12 mouse cellular contexts compared by ENCODE assay signal in genomic region chr7:16149241-16149640, GRCm38 (mm10). TPM values are rescaled to one million over a fixed set of nuclear protein-coding genes. Genes with fewer than 3 reads are reported as not detected.
DNase-seq lines count a peak whose midpoint lies in the region; ATAC-seq and TF ChIP-seq lines count a peak whose summit lies in the region.
"Had no signal": no experiment of that assay in that cellular context is flagged by ENCODE, and none has a peak within 500 bp of the region (broad histone marks: within the 10 kb centered on the region; RNA-seq: fewer than 3 reads in every experiment).

No protein-coding gene starts in this region.

- H3K4me3 ChIP-seq in cerebellum, adult 2 months (replicated peaks; ENCODE audit: insufficient read depth, low read depth, low read length): no peak overlapping the region
- H3K4me3 ChIP-seq in lung, adult 2 months (replicated peaks; ENCODE audit: extremely low read depth, low read depth, low read length): no peak overlapping the region
- H3K4me3 ChIP-seq: heart, embryonic 13.5 days; neural tube, embryonic 12.5 days had no signal

- DNase-seq in cerebellum, postnatal 4 days (ENCODE audit: low spot score in 2 of 2): no peak
- DNase-seq in cerebellum, adult 2 months: peak; percentile 92 to 98
- DNase-seq in left cerebral cortex, postnatal 25 days (ENCODE audit: low spot score in 2 of 2): peak; percentile 86 to 98
- DNase-seq in thymus, postnatal 25 days: no peak
- no peak for DNase-seq in lung, adult 2 months
- DNase-seq: kidney, adult 18-20 months had no signal

- peak overlapping the region; percentile 82 for H3K27ac ChIP-seq in cerebellum, adult 2 months (ENCODE audit: insufficient read depth, low read length)
- H3K27ac ChIP-seq: heart, embryonic 13.5 days; neural tube, embryonic 12.5 days had no signal

- no peak for TF ChIP-seq POLR2A in cerebellum, adult 2 months (IDR thresholded peaks at IDR 0.05; ENCODE audit: borderline replicate concordance, insufficient read depth, low read length)
- no peak for TF ChIP-seq POLR2A in lung, adult 2 months (IDR thresholded peaks at IDR 0.05; ENCODE audit: borderline replicate concordance, extremely low read depth, low read depth, low read length)

- intact Hi-C loops in left cerebral cortex, postnatal 25 days (cut with DNase I): loop anchor here (1.0 kb wide), 2 partner anchors 19 to 46 kb away; no protein-coding TSS in a partner anchor

- no peak for TF ChIP-seq CTCF in cerebellum, adult 2 months (IDR thresholded peaks at IDR 0.05; ENCODE audit: borderline replicate concordance, insufficient read depth, low read depth, low read length)
- no peak for TF ChIP-seq CTCF in lung, adult 2 months (IDR thresholded peaks at IDR 0.05; ENCODE audit: insufficient read depth, low read length)

- ATAC-seq in cerebellum, adult (ENCODE audit: insufficient number of reproducible peaks, low FRiP score, low TSS enrichment): peak; percentile 86
- ATAC-seq in granulocyte monocyte progenitor cell, adult 5-6 weeks (replicated peaks; ENCODE audit: poor library complexity, severe bottlenecking): 0 out of 2 replicates have a peak, but pooled peaks have one; percentile 17
- ATAC-seq in erythroid progenitor cell, adult 5-6 weeks (replicated peaks; ENCODE audit: low FRiP score, poor library complexity, severe bottlenecking): no peak
- ATAC-seq: Patski had no signal

- 15% methylated on average over 5 of the region's 5 CpGs for WGBS in cerebellum, adult 2 months
- WGBS in lung, adult 2 months: 49% methylated on average over 5 of the region's 5 CpGs

- no peaks in the 10 kb centered on the region for H3K27me3 ChIP-seq in cerebellum, adult 2 months (ENCODE audit: control insufficient read depth, insufficient read depth, low read length)

- H3K4me1 ChIP-seq in cerebellum, adult 2 months (ENCODE audit: control insufficient read depth, insufficient read depth, low read length): peaks cover 61% of the 10 kb centered on the region
- H3K4me1 ChIP-seq in lung, adult 2 months (ENCODE audit: control insufficient read depth, insufficient read depth, low read length): no peaks in the 10 kb centered on the region
- H3K4me1 ChIP-seq: heart, embryonic 13.5 days had no signal

RNA-seq across cellular contexts. Expression of gene Slc8a2, which starts 19.6 kb away (rescaled TPM):
- 84.6 and 116 TPM in 2 replicates for polyA plus RNA-seq in cerebellum, adult 2 months (2012; rRNA removed)
- total RNA-seq in granulocyte monocyte progenitor cell, adult 5-6 weeks (2014; fragmentation: Nextera tagmentation): not detected in 2 replicates
- not detected in 2 replicates for total RNA-seq in granulocyte monocyte progenitor cell, adult 5-6 weeks (2017)
- 100 to 1,000 TPM; 263 to 264 TPM for total RNA-seq in left cerebral cortex, postnatal 25 days (2021)
- not detected in 2 replicates for total RNA-seq in erythroid progenitor cell, adult 5-6 weeks (2015; ENCODE audit: low replicate concordance)
- total RNA-seq in erythroid progenitor cell, adult 5-6 weeks (2017; ENCODE audit: low replicate concordance): 0.26 TPM in 1 of 2 replicates, not detected in the other
- polyA plus RNA-seq in lung, adult 2 months (2012; rRNA removed): 0.85 TPM in 2 replicates

RNA-seq across cellular contexts. Expression of gene Meis3, which starts 25.6 kb away (rescaled TPM):
- polyA plus RNA-seq in cerebellum, adult 2 months (2012; rRNA removed): 93.5 and 94.2 TPM in 2 replicates
- total RNA-seq in granulocyte monocyte progenitor cell, adult 5-6 weeks (2014; fragmentation: Nextera tagmentation): not detected in 2 replicates
- not detected in 2 replicates for total RNA-seq in granulocyte monocyte progenitor cell, adult 5-6 weeks (2017)
- total RNA-seq in left cerebral cortex, postnatal 25 days (2021): 10 to 100 TPM; 33.3 to 43.5 TPM
- 1.3 TPM in 1 of 2 replicates, not detected in the other for total RNA-seq in erythroid progenitor cell, adult 5-6 weeks (2015; ENCODE audit: low replicate concordance)
- total RNA-seq in erythroid progenitor cell, adult 5-6 weeks (2017; ENCODE audit: low replicate concordance): not detected in 2 replicates
- 19.4 and 23.4 TPM in 2 replicates for polyA plus RNA-seq in lung, adult 2 months (2012; rRNA removed)

RNA-seq across cellular contexts. Expression of gene Kptn, which starts 29.5 kb away (rescaled TPM):
- polyA plus RNA-seq in cerebellum, adult 2 months (2012; rRNA removed): 56.4 and 60.5 TPM in 2 replicates
- 19.2 and 20.9 TPM in 2 replicates for total RNA-seq in granulocyte monocyte progenitor cell, adult 5-6 weeks (2014; fragmentation: Nextera tagmentation)
- 9.7 and 11.2 TPM in 2 replicates for total RNA-seq in granulocyte monocyte progenitor cell, adult 5-6 weeks (2017)
- total RNA-seq in left cerebral cortex, postnatal 25 days (2021): 10 to 100 TPM; 36.0 to 42.7 TPM
- 2.9 and 8.6 TPM in 2 replicates for total RNA-seq in erythroid progenitor cell, adult 5-6 weeks (2015; ENCODE audit: low replicate concordance)
- total RNA-seq in erythroid progenitor cell, adult 5-6 weeks (2017; ENCODE audit: low replicate concordance): 2.2 and 5.2 TPM in 2 replicates
- polyA plus RNA-seq in lung, adult 2 months (2012; rRNA removed): 25.5 and 28.3 TPM in 2 replicates

RNA-seq across cellular contexts. Expression of gene Napa, which starts 51.0 kb away (rescaled TPM):
- 447 and 471 TPM in 2 replicates for polyA plus RNA-seq in cerebellum, adult 2 months (2012; rRNA removed)
- 81.0 and 105 TPM in 2 replicates for total RNA-seq in granulocyte monocyte progenitor cell, adult 5-6 weeks (2014; fragmentation: Nextera tagmentation)
- total RNA-seq in granulocyte monocyte progenitor cell, adult 5-6 weeks (2017): 38.5 and 39.5 TPM in 2 replicates
- 100 to 1,000 TPM; 264 to 272 TPM for total RNA-seq in left cerebral cortex, postnatal 25 days (2021)
- total RNA-seq in erythroid progenitor cell, adult 5-6 weeks (2015; ENCODE audit: low replicate concordance): 282 and 315 TPM in 2 replicates
- 141 and 162 TPM in 2 replicates for total RNA-seq in erythroid progenitor cell, adult 5-6 weeks (2017; ENCODE audit: low replicate concordance)
- polyA plus RNA-seq in lung, adult 2 months (2012; rRNA removed): 144 and 157 TPM in 2 replicates

Comparison
In these comparisons a context has a peak if more than half of its experiments do, and no peak if none do; other contexts are left out.
1. DNase-seq: peak in cerebellum, adult 2 months (2 of 2) and left cerebral cortex, postnatal 25 days (2 of 2); none in cerebellum, postnatal 4 days (0 of 2), thymus, postnatal 25 days (single experiment) and lung, adult 2 months (single experiment).
2. RNA of gene Slc8a2, which starts 19.6 kb away (total RNA-seq): 263 to 264 TPM in left cerebral cortex, postnatal 25 days; not detected in granulocyte monocyte progenitor cell, adult 5-6 weeks and 0.26 TPM in erythroid progenitor cell, adult 5-6 weeks; every median in the first group is over 100 times any median in the second.
3. RNA of gene Meis3, which starts 25.6 kb away (total RNA-seq): 33.3 to 43.5 TPM in left cerebral cortex, postnatal 25 days; 1.3 TPM in erythroid progenitor cell, adult 5-6 weeks and not detected in granulocyte monocyte progenitor cell, adult 5-6 weeks; every median in the first group is over 10 times any median in the second.